Mouse (Mus musculus) c-Kit-positive CD71-negative TER-119-negative erythroid progenitor cells, embryonic 14.5 days (primary cell): ENCODE results near the gene Hmgcs2.

ENCODE experiments used
- DNase-seq: peaks from one replicate; pipeline ENCODE4 v3.0.0-alpha.2; 2013; ENCODE audit warnings: low read depth

Hmgcs2 gene

DNA sequence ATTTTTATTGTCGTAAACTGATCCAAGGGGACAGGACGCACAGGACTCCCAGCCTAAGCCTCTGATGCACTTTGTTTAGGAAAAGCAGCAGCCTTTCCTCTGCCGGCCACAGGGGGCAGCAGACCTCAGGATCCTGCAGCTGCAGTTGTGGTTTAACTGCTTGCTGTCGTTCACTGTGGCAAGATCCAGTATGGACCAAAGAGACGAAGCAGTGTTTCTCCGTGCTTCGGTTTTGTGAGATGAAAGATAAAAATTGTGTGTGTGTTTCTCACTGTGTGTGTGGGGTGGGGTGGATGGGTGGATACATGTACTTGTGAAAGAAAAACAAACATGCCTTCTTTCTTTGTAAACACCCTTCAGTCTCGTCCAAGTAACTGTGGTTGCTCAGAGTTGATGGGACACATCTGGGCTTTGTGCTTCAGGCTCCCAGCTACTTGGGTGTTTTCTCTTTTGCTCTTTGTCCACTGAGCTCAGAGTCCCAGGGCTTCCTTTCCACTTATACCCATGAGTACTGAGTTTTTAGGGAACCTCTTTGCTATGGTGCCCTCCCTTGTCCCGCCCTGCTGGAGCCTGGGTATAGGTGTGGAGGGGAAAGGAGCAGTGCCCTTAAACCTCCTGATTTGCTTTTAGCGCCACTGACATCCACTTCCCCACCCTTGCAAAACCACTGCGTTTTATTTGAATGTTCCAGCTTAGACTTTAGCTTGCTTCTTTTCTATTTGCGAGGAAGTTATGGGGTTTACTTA, 871 bp downstream of the Hmgcs2 start:
- DNase-seq: peak; percentile 31

DNA sequence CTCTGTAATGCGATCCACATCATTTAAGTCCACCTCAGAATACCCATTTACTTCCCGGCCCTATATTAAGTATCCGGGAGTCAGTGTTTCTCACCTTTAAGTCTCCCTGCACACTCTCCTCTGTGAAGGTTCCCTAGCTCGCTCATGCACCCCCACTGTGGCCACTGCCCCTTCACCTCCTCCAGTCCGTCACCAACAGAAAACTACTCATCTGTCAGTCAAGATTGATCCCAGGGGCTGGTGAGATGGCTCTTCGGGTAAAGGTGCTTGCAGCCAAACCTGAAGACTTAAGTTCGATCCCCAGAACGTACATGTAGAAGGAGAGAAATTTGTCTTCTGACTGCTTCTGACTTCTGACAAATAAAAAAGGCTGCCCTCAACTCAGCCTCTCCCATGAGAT, 2.2 kb downstream of the Hmgcs2 start:
- DNase-seq: no peak

DNA sequence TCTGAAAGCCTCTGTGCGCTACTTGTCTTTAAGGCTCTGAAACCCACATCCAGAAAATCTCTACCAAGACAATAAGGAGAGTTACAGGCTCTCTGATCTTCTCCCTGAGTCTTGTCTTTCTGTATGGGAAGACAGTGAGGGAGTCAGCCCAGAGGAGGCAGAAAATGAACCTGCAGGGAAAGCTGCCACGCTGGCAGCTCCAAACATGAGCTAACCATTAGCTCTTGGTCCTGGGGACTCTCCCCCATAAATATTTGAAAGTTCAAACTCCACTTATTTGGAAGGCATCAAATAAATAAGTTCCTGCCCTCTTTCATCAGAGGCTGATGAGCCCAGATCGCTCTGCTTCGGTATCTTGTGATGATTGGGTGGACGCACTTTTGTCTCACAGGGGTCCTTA, 3.0 kb downstream of the Hmgcs2 start:
- no peak for DNase-seq

DNA sequence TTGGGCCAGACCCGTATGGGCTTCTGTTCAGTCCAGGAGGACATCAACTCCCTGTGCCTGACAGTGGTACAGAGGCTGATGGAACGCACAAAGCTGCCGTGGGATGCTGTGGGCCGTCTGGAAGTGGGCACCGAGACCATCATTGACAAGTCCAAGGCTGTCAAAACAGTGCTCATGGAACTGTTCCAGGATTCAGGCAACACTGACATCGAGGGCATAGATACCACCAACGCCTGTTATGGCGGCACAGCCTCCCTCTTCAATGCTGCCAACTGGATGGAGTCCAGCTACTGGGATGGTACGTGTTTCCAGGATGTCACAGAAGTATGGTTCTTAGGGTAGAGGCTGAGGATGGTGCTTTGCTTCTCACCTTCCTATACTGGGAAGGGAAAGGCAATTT, 10.8 kb downstream of the Hmgcs2 start:
- DNase-seq: no peak

DNA sequence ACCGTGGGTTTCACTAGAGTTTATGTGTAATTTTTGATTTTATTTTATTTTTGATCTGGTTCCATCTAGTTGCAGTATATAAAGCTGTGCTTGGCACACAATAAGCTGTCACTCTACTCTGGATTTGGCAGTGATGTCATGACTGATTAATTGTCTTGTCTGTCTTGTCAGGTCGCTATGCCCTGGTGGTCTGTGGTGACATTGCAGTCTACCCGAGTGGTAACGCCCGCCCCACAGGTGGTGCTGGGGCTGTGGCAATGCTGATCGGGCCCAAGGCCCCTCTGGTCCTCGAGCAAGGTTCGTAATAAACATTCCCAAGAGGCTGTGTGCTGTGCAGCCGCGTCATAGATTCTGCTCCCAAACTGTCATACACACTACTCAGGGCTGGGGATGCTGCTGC, 15.7 kb downstream of the Hmgcs2 start:
- DNase-seq: no peak

DNA sequence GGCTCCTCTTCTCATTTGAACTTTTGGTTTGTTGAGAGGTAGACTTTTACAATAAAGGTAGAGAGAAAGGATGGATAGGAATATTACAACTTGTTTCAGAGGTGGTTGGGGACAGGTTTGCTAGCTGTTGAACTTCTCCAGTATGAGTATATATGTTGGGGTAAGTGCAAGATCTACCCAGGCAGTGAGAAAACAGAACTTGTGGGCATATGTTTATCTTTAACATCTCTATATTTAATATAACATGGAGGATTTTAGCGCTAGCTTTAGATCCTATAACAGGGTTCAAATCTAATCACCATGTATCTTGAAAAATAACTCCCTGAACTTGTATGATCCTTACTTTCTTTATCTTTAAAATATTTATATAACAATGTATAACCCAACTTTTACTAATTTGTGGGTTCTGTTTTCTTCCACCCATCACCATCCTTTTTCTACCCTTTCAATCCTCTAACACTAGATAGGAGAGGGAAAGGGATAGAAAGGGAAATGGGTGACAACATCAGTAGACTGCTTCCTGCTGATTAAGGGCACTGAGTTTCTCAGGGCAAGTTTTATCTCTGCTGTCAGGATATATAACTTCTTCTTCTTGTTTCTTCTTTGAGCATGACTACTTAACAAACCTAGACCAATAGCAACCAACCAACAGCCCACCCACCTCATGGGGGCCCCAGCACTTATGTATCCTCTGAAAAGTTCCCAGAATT, 19.3 kb downstream of the Hmgcs2 start:
- no peak for DNase-seq

DNA sequence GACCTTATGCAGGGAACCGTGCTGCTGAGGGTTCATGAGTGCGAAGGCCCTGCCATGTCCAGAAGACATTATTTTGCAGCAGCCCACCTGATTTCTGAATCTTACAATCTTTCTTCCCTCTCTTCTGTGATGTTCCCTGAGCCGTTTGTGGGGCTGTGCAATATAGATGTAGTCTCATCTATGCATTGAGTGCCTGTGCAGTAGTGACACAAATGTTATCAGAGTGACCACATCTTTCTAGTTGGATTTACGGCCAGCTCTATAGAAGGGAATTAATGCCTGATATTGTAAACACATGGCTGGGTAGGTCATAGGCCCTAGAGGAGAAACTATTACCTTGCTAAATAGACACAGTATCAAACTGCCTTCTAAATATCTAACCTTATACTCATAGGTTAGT, 20.0 kb downstream of the Hmgcs2 start:
- no peak for DNase-seq

DNA sequence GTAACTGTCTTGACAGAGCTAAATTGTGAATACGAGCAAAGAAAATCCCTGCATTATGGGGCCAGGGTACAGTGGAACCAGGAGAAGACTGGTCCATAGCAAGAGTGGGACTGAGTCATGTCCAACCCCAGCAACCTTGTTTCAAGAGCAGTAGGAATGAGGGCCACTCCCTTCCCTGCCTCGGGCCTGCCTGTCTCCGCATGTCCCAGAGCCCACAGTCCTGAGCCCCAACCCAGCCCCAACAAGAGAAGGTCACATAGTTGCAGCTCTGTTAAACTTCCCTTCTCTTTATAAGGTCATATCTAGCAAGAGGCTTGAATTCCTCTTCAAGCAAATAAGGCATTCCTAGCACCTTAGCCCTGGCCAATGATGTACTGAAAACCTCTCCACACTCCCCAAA, 21.5 kb downstream of the Hmgcs2 start:
- no peak for DNase-seq

DNA sequence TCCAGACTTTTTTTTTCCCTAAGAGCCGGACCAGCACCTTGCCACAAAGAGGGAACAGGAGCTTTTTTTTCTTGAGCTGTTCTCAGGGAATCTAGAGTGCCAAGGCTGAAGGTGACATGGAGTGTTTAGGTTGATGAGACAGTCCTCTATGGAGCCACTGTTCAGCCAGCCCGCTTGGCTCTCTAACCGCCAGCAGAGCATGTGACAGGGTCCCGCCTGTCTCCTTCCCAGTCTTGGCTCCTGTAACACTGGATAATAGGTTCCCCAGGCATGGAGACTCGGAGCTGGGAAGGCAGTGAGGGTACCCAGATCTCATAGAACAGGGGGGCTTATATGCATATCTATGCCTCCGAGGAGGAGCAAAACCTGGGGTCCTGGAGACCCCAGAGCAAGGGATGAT, 28.4 kb downstream of the Hmgcs2 start:
- no peak for DNase-seq

DNA sequence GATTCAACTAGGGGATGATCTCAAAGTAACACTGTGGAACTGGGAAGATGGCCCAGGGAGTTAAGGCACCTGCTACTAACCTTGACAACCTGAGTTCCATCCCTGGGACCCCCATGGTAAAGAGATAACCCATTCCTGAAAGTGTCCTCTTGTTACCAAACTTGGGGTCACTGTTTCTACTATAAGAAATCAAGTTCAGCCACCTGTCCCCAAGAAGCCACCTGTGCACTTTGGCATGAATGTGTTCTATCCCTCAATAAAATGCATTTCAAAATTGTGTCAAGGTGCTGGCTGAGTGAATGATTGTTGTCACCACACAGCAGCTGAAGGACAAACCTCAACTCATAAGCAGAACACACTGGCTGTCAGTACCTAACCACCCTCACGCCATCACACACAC, 30.2 kb downstream of the Hmgcs2 start:
- DNase-seq: no peak

DNA sequence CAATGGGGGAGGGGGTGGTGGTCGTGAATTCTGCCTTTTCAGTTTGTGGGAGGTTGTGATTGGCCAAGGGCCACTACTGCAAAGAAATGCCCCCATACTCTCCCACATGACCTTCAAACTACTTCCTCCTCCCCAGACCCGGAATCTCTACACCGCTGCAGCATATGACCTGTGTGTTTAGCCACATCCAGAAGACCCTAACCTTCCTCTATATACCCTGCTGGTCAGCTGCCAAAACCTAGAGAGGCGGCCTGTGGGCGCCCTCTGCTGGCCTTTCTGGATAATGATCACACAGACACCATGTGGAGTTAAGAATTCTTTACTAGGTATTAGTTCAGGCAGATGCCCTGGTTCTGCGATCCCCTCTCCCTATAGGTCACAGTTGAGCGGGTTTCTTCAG, 32.6 kb downstream of the Hmgcs2 start:
- DNase-seq: no peak

DNA sequence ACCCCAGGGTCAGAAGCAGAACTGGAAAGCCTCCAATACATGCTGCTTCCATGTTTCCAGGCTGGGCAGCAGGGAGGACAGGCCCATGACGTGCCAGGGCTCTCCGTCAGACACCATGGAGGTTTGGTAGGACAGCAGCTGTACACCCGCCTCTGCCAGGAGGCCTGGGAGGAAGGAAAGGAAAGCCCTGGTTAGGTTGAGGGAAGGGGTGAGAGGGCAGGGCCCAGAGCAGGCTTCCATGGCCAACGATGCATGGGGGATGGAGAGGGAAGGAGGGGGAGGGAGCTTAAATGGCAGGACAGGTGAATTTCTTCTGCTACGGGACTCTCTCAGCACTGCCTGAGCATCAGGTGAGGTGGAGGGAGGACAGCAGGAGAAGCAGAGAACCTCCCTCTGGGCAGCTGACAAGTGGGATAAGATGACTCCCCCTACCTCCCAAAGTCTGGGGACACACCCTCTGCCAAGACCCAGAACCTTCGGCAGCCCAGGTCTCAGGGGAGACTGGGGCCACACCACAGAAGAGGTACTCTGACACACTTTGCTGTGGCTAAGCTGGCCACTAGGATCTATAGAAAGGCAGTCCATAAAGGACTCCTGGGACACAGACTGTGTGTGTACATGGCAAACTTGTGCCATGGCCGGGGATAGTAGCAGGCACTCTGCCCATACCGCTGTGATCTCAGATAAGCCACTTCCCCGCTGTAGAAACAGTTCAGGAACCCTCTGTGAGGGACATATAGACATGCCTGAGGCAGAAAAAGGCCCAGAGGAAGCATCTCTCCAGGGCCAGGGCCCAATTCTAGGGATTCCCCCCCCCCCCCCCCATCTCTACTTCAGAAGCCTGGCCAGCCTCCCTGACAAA, 33.3 kb downstream of the Hmgcs2 start:
- no peak for DNase-seq

DNA sequence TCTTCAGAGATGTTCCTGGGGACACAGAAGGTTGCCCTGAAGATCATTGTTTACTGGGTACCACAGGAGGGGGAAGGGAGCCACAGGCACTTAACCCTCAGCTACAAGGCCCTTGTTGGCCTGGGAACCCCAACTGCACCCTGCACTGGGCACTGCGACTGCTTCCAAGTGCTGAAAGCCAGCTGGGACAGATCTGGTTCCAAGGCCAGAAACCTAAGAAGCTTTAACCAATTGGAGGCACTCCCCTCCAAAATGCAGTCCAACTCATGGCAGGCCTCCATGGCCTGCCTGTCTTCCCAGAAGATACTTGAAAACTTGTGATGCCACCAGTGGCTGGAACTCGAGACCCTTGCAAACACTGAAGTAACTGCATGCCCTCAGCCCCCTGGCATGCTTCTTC, 34.9 kb downstream of the Hmgcs2 start:
- no peak for DNase-seq

DNA sequence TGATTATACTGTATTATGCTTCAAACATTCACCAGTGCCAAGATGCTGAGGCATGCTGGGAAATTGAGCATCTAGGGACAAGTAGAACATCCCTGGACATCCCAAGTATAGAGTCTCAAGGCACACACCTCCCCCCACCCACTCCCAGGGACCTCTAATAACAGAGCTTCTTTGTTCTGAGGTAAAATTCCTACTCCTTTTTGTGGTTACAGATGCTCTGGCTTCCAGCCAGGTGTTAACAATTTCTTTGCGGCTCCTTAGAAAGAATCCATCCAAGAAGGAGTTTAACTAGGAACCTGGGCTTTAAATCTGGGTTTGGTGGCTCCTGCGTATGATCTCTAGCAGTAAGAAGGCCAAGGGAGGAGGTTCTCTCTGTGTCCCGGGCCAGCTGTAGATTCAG, 36.9 kb downstream of the Hmgcs2 start:
- DNase-seq: no peak

DNA sequence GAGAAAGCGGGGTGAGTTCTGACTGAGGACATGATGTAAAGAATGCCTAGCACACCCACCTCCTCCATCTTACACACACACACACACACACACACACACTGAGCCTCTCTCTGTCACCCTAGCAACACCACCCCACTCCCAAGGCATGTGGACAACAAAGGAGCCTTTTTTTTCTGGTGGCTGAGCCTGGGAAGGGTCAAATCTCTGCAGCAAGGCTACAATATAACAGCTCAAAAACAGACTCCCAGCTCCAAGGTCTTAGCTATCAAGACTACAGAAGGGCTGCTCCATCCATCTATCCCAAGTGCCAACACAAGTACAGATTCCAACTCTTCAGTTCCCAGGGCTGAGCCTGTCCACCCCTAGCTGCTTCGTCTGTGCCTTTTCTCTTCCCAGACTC, 39.0 kb downstream of the Hmgcs2 start:
- no peak for DNase-seq

DNA sequence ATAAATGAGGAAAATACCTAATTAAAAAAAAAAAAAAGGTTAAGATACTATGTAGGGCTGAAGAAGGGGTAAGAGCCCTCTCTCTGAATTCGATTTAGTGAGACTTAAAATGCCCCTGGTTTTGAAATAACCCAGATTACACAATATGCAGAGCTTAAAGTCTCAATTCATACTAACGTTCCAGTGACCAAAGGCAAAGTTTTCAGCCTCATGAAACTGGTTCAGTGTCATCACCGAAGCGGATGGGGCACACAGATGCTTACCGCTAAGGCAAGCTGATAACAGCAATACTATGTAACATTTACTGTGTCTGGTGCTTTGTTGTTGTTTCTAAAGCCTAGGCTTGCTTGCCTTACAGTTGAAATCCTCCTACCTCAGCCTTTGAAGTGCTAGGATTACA, 42.0 kb downstream of the Hmgcs2 start:
- DNase-seq: no peak

DNA sequence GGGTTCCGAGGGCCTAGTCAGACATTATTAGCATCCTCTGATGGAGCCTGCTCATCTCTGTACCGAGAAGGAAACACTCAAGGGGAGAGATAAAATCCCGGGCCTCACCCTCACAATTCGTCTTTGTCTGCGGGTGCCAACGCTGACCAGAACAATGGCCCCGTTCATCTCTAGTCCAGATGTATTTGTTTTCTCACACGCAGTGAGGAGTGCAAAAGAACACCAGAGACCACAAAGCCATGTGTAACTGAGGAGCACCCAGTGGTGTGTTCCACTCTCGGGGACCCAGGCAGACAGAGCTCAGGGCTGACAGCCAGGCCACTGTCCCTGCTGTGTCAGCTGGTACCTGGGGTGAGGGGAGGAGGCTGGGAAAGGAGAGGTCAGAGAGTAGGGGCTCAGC, 44.0 kb downstream of the Hmgcs2 start:
- no peak for DNase-seq

DNA sequence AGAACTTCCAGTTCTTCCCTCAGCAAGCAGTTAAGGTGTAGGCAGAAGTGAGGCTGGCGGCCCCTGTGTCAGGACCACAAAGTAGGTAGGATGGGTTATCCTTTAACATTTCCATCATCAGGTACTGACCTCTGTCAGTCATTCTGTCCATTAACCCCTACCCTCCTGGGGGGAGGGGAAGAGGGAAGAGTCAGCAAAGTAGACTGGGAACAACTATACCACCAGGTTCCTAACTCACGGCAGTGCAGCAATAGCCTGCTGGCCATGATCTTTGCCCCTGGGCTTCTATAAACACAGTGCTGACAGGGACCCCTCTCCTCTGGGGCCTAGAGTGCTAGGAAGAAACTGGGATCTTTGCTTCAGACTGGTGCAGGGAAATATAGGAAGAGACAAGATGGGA, 53.8 kb downstream of the Hmgcs2 start:
- no peak for DNase-seq

DNA sequence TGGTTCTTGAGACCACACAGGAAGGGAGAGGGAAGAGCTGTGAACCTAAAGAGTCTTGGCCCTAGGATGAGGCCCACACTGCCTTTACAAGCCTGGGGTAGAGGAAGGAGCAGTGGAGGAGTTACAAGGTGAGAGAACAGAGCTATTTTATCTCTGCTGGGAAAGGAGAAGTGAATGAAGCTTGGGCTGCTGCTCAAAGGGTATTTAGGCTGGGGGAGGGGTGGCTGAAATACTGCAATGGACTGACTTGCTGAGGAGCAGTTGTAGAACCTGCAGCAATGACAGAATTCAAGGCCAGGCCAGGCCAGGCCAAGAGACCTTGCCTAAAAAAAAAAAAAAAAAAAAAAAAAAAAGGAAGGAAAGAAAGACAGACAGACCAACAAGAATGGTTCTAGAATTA, 55.1 kb downstream of the Hmgcs2 start:
- DNase-seq: no peak

DNA sequence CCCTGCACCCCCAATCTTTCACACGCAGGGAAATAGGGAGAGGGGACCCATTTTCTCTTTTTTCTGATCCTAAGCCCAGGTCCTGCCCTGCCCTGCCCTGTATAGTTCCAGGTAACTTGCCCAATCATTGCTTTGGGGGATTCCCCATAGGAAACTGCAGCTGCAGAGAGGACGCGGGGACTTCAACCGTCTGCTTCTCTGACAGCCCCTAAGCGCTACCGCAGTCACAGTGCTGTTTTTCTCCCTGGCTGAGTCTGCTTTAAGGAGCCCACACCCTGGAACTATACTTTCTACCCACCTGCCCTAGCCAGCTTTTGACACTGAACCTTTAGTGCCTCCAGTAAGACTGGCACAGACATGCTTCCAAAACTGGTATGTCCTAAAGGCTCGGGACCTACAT, 55.7 kb downstream of the Hmgcs2 start:
- DNase-seq: no peak

DNA sequence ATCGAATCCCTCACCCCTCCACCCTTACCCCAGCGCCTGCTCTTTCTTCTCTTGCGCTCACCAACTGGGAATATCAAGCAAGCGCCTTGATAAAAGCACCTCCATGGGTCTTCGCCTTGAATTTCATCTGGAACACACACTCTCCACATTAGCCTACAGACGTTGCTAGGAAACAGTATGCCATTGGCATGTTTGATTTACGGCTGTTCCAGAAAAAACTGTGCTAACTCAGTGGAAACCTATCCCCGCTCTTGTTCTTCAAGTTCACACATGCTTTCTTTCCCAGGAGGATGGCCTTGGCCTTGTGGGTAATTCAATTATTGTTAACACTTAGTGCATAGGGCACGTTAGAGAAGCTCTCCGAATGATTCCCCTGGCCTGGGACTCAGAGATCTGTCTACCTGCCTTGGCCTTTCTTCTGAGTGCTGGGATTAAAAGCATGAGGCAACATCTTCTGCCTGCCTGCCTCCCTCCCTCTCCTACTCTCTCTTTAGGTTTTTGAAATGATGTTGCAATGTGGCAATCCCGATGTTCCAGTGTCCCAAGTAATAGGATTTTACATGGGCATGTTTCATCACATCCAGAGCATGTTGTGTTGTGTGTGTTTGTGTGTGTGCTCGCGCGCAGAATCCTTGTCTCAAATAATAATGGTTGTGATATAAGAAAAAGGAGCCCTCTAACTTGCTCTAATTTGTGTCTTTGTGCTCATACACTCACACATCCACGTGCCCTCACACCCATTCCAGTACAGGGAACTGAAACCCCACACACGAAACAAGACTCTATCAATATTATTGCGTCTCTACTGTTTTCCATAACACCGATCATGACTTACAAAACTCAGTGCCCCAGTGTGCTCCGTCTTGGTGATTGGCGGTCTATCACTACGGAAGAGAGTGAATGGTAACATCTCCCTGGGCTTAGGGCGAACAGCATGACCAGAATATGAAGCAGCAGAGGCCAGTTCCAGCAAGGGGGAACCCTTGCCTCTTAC, 56.7 kb downstream of the Hmgcs2 start:
- DNase-seq: no peak

DNA sequence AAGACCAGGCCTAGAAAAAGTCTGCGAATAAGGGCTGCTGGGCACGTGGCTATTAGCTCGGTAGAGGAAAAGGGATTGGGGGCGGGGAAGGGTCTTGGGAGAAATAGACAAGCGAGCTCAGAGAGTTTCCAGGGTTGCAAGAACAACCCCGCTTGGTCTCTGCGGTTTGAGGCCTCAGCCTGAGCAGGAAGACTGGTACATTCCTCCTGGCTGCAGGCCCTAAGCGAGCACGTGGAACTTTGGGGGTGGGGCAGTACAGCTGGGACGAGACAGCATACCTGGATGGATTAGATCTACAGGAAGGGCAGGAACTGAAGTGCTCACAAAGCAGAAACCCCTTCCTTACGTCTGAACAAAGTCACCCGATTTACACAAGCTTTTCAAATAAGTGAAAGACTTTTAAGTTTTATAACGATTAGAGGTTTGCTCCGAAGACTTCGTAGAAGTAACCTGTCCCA, 58.4 kb downstream of the Hmgcs2 start:
- DNase-seq: peak; percentile 48
